Comparison of ENCODE assay signal across 24 mouse cellular contexts in genomic region chr9:87008919-87009318, GRCm38 (mm10). TPM values are rescaled to one million over a fixed set of nuclear protein-coding genes. Genes with fewer than 3 reads are reported as not detected.
A peak's percentile ranks its signal among the peaks of the same experiment; 100 is the strongest.
DNase-seq lines count a peak whose midpoint lies in the region; ATAC-seq and TF ChIP-seq lines count a peak whose summit lies in the region.
"Had no signal": no experiment of that assay in that cellular context is flagged by ENCODE, and none has a peak within 500 bp of the region (broad histone marks: within the 10 kb centered on the region; RNA-seq: fewer than 3 reads in every experiment).

No protein-coding gene starts in this region.

- peak; percentile 83 for ATAC-seq in forebrain, embryonic 11.5 days (replicated peaks; ENCODE audit: low FRiP score)
- ATAC-seq in hindbrain, postnatal 0 days, result peak; percentile 64
- no peak for ATAC-seq in hindbrain, embryonic 14.5 days (ENCODE audit: low FRiP score)
- peak; percentile 72 for ATAC-seq in forebrain, postnatal 0 days
- ATAC-seq: activated CD4-positive, CD25-positive, alpha-beta regulatory T cell, adult 4 months; inflammation-experienced regulatory T-cells, adult 6 months; intestine, postnatal 0 days; Patski had no signal

- H3K9me3 ChIP-seq in forebrain, embryonic 11.5 days (ENCODE audit: control insufficient read depth, low read length), result no peaks in the 10 kb centered on the region
- no peaks in the 10 kb centered on the region for H3K9me3 ChIP-seq in forebrain, embryonic 10.5 days
- no peaks in the 10 kb centered on the region for H3K9me3 ChIP-seq in hindbrain, postnatal 0 days (ENCODE audit: low read length)
- H3K9me3 ChIP-seq in hindbrain, embryonic 14.5 days (ENCODE audit: control insufficient read depth, low read length), result no peaks in the 10 kb centered on the region
- no peaks in the 10 kb centered on the region for H3K9me3 ChIP-seq in forebrain, postnatal 0 days (ENCODE audit: low read length)
- H3K9me3 ChIP-seq: embryonic facial prominence, embryonic 13.5 days; heart, embryonic 12.5 days; hindbrain, embryonic 10.5 days had no signal

- peaks cover under 1% of the 10 kb centered on the region for H3K27me3 ChIP-seq in forebrain, embryonic 11.5 days (ENCODE audit: control insufficient read depth, insufficient read depth, low read length)
- H3K27me3 ChIP-seq in forebrain, embryonic 10.5 days (ENCODE audit: poor library complexity, severe bottlenecking), result peaks cover 19% of the 10 kb centered on the region
- H3K27me3 ChIP-seq in hindbrain, postnatal 0 days (ENCODE audit: insufficient read depth, low read length), result no peaks in the 10 kb centered on the region
- no peaks in the 10 kb centered on the region; the same call in 1 of the 2 replicates for H3K27me3 ChIP-seq in hindbrain, embryonic 14.5 days (ENCODE audit: control insufficient read depth, insufficient read depth, low read length)
- H3K27me3 ChIP-seq in forebrain, postnatal 0 days (ENCODE audit: insufficient read depth, low read length), result no peaks in the 10 kb centered on the region

- WGBS in forebrain, embryonic 11.5 days, result 82% methylated on average over 1 of the region's 1 CpGs
- 92% methylated on average over 1 of the region's 1 CpGs for WGBS in forebrain, embryonic 10.5 days
- 45% methylated on average over 1 of the region's 1 CpGs for WGBS in hindbrain, postnatal 0 days
- WGBS in hindbrain, embryonic 14.5 days, result 66% methylated on average over 1 of the region's 1 CpGs
- WGBS in forebrain, postnatal 0 days, result 39% methylated on average over 1 of the region's 1 CpGs

- no peak for TF ChIP-seq CTCF in hindbrain, postnatal 0 days (IDR thresholded peaks at IDR 0.05; ENCODE audit: low read depth)
- no peak for TF ChIP-seq CTCF in brain, embryonic 14.5 days (IDR thresholded peaks at IDR 0.05; ENCODE audit: borderline replicate concordance, extremely low read depth, insufficient read depth, insufficient read length)
- TF ChIP-seq CTCF in forebrain, postnatal 0 days (IDR thresholded peaks at IDR 0.05; ENCODE audit: low read depth), result no peak

- no peak for DNase-seq in forebrain, embryonic 11.5 days (ENCODE audit: low spot score)
- no peak for DNase-seq in forebrain, embryonic 10.5 days (ENCODE audit: extremely low spot score, low spot score)
- no peak for DNase-seq in hindbrain, postnatal 0 days (ENCODE audit: low spot score)
- no peak for DNase-seq in hindbrain, embryonic 14.5 days (ENCODE audit: low spot score)
- DNase-seq in brain, embryonic 14.5 days (ENCODE audit: low read depth), result peak; percentile 78
- peak; percentile 19 for DNase-seq in forebrain, postnatal 0 days
- DNase-seq in embryo, embryonic 10 days (ENCODE audit: low spot score), result no peak
- DNase-seq: adrenal gland, postnatal 25 days; cerebellum, adult 8-10 months; cerebellum, postnatal 25 days; gastrocnemius, postnatal 14 days; kidney, adult 8-10 months had no signal

- H3K4me2 ChIP-seq in forebrain, embryonic 11.5 days (ENCODE audit: low read depth, low read length, severe bottlenecking), result no peak overlapping the region
- H3K4me2 ChIP-seq in hindbrain, postnatal 0 days (ENCODE audit: low read depth, low read length), result no peak overlapping the region
- no peak overlapping the region for H3K4me2 ChIP-seq in hindbrain, embryonic 14.5 days (replicated peaks)
- no peak overlapping the region for H3K4me2 ChIP-seq in forebrain, postnatal 0 days (ENCODE audit: low read depth)
- H3K4me2 ChIP-seq: embryonic facial prominence, embryonic 13.5 days; heart, embryonic 12.5 days had no signal

- no peak overlapping the region for H3K9ac ChIP-seq in forebrain, embryonic 11.5 days (ENCODE audit: low read length)
- H3K9ac ChIP-seq in hindbrain, postnatal 0 days (replicated peaks; ENCODE audit: low read length), result no peak overlapping the region
- no peak overlapping the region for H3K9ac ChIP-seq in hindbrain, embryonic 14.5 days
- no peak overlapping the region for H3K9ac ChIP-seq in forebrain, postnatal 0 days
- H3K9ac ChIP-seq: embryonic facial prominence, embryonic 13.5 days; heart, embryonic 12.5 days had no signal

- no peak overlapping the region for H3K4me3 ChIP-seq in forebrain, embryonic 11.5 days (ENCODE audit: low read depth, low read length)
- H3K4me3 ChIP-seq in forebrain, embryonic 10.5 days, result no peak overlapping the region
- no peak overlapping the region for H3K4me3 ChIP-seq in hindbrain, postnatal 0 days (ENCODE audit: low read length)
- no peak overlapping the region for H3K4me3 ChIP-seq in hindbrain, embryonic 14.5 days (replicated peaks; ENCODE audit: low read length)
- H3K4me3 ChIP-seq in forebrain, postnatal 0 days (ENCODE audit: low read depth, low read length), result no peak overlapping the region
- H3K4me3 ChIP-seq: embryonic facial prominence, embryonic 13.5 days; heart, embryonic 12.5 days; hindbrain, embryonic 10.5 days had no signal

- no peaks in the 10 kb centered on the region for H3K36me3 ChIP-seq in forebrain, embryonic 11.5 days (ENCODE audit: control insufficient read depth, insufficient read depth, low read length)
- H3K36me3 ChIP-seq in forebrain, embryonic 10.5 days (replicated peaks), result no peaks in the 10 kb centered on the region
- H3K36me3 ChIP-seq in hindbrain, postnatal 0 days (ENCODE audit: insufficient read depth, low read length), result no peaks in the 10 kb centered on the region
- H3K36me3 ChIP-seq in hindbrain, embryonic 14.5 days (replicated peaks; ENCODE audit: control insufficient read depth, insufficient read depth), result no peaks in the 10 kb centered on the region
- H3K36me3 ChIP-seq in forebrain, postnatal 0 days (ENCODE audit: insufficient read depth), result no peaks in the 10 kb centered on the region
- H3K36me3 ChIP-seq: embryonic facial prominence, embryonic 13.5 days; heart, embryonic 12.5 days; hindbrain, embryonic 10.5 days had no signal

- TF ChIP-seq POLR2A in brain, embryonic 14.5 days (IDR thresholded peaks at IDR 0.05; ENCODE audit: borderline replicate concordance, extremely low read depth, insufficient read depth, insufficient read length, poor library complexity, severe bottlenecking), result no peak

- H3K4me1 ChIP-seq in forebrain, embryonic 11.5 days (replicated peaks; ENCODE audit: control insufficient read depth, insufficient read depth, low read length), result no peaks in the 10 kb centered on the region; the same call in 1 of the 2 replicates
- H3K4me1 ChIP-seq in forebrain, embryonic 10.5 days, result peaks cover 10% of the 10 kb centered on the region
- no peaks in the 10 kb centered on the region for H3K4me1 ChIP-seq in hindbrain, postnatal 0 days (ENCODE audit: insufficient read depth, low read length)
- H3K4me1 ChIP-seq in hindbrain, embryonic 14.5 days (replicated peaks; ENCODE audit: control insufficient read depth, insufficient read depth, low read length), result no peaks in the 10 kb centered on the region
- no peaks in the 10 kb centered on the region for H3K4me1 ChIP-seq in forebrain, postnatal 0 days (ENCODE audit: insufficient read depth)
- H3K4me1 ChIP-seq: embryonic facial prominence, embryonic 13.5 days had no signal

- no peak overlapping the region for H3K27ac ChIP-seq in forebrain, embryonic 11.5 days (ENCODE audit: low read depth, low read length)
- no peak overlapping the region for H3K27ac ChIP-seq in forebrain, embryonic 10.5 days
- no peak overlapping the region for H3K27ac ChIP-seq in hindbrain, postnatal 0 days
- H3K27ac ChIP-seq in hindbrain, embryonic 14.5 days, result no peak overlapping the region
- H3K27ac ChIP-seq in forebrain, postnatal 0 days (ENCODE audit: low read depth, low read length), result no peak overlapping the region
- H3K27ac ChIP-seq: embryonic facial prominence, embryonic 13.5 days; hindbrain, embryonic 10.5 days had no signal

RNA-seq across cellular contexts. Expression of gene Ripply2, which starts 6.4 kb away (rescaled TPM):
- polyA plus RNA-seq in forebrain, embryonic 11.5 days (2014; fragmentation: Nextera tagmentation; extraction: Ambion mirVana), result 1.7 and 1.9 TPM in 2 replicates
- 0.60 and 0.87 TPM in 2 replicates for polyA plus RNA-seq in forebrain, embryonic 10.5 days (2016; fragmentation: Nextera tagmentation; extraction: Ambion mirVana)
- 1.8 and 4.2 TPM in 2 replicates for total RNA-seq in hindbrain, postnatal 0 days (2014; rRNA removed)
- 15.0 and 16.0 TPM in 2 replicates for polyA plus RNA-seq in hindbrain, postnatal 0 days (2015; fragmentation: Nextera tagmentation; extraction: Ambion mirVana)
- 8.5 and 8.8 TPM in 2 replicates for polyA plus RNA-seq in hindbrain, embryonic 14.5 days (2014; fragmentation: Nextera tagmentation; extraction: Ambion mirVana)
- polyA plus RNA-seq in brain, embryonic 14.5 days (2012; rRNA removed), result 2.9 and 3.1 TPM in 2 replicates
- 3.5 and 5.6 TPM in 2 replicates for total RNA-seq in forebrain, postnatal 0 days (2014; rRNA removed)
- 13.0 and 13.2 TPM in 2 replicates for polyA plus RNA-seq in forebrain, postnatal 0 days (2015; fragmentation: Nextera tagmentation; extraction: Ambion mirVana)
- total RNA-seq: gastrocnemius, postnatal 14 days; granulocyte monocyte progenitor cell, adult 5-6 weeks; heart, adult 8-10 months; heart, postnatal 25 days; MEL had no signal
- polyA plus RNA-seq: activated CD4-positive, CD25-positive, alpha-beta regulatory T cell, adult 4 months; C2C12; embryonic facial prominence, embryonic 13.5 days; inflammation-experienced regulatory T-cells, adult 6 months; intestine, postnatal 0 days; Patski had no signal

RNA-seq across cellular contexts. Expression of gene Cyb5r4, which starts 12.9 kb away (rescaled TPM):
- 105 and 110 TPM in 2 replicates for polyA plus RNA-seq in forebrain, embryonic 11.5 days (2014; fragmentation: Nextera tagmentation; extraction: Ambion mirVana)
- polyA plus RNA-seq in forebrain, embryonic 10.5 days (2016; fragmentation: Nextera tagmentation; extraction: Ambion mirVana), result 97.1 and 97.9 TPM in 2 replicates
- total RNA-seq in hindbrain, postnatal 0 days (2014; rRNA removed), result 25.1 and 27.5 TPM in 2 replicates
- polyA plus RNA-seq in hindbrain, postnatal 0 days (2015; fragmentation: Nextera tagmentation; extraction: Ambion mirVana), result 42.2 and 46.6 TPM in 2 replicates
- polyA plus RNA-seq in hindbrain, embryonic 14.5 days (2014; fragmentation: Nextera tagmentation; extraction: Ambion mirVana), result 59.9 and 63.6 TPM in 2 replicates
- 34.2 and 36.0 TPM in 2 replicates for polyA plus RNA-seq in brain, embryonic 14.5 days (2012; rRNA removed)
- total RNA-seq in forebrain, postnatal 0 days (2014; rRNA removed), result 37.5 and 40.2 TPM in 2 replicates
- 37.6 and 40.3 TPM in 2 replicates for polyA plus RNA-seq in forebrain, postnatal 0 days (2015; fragmentation: Nextera tagmentation; extraction: Ambion mirVana)

Comparison
In these comparisons a context has a peak if more than half of its experiments do, and no peak if none do; other contexts are left out.
1. DNase-seq: peak in brain, embryonic 14.5 days (single experiment) and forebrain, postnatal 0 days (single experiment); none in forebrain, embryonic 11.5 days (single experiment), forebrain, embryonic 10.5 days (single experiment), hindbrain, postnatal 0 days (single experiment), hindbrain, embryonic 14.5 days (single experiment) and embryo, embryonic 10 days (single experiment).